Mouse (Mus musculus) brain, adult 2 months (tissue): ENCODE measurements at regions not wholly inside any gene's neighbourhood (a gene's known extent, or its start where the extent isn't known, plus 50 kb on each side); places are given as distances from the start of the nearest gene placed in this dataset.

Experiments used
- DNase-seq: peaks from one replicate; pipeline ENCODE4 v3.0.0; 2011; ENCODE audit warnings: low read depth, low spot score

DNA sequence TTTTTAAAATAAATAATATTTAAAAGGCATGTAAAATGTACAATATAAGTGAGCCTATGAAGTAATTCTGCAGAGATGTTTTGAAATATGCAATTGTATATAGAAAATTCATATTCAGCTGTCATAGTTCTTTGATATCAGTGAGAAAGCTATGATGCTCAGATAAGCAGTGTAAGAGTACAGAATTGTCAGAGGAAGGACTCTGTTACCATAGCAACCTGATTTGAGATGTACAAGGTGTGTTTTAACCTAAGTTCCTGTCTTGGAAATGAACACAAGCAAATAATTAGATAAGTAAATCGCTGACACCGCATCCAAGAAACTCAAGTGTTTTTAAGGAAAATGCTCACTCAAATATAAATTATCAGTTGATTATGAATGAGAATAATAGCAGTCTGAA lies 271.8 kb downstream of the Gabrg2 start:
- DNase-seq: peak; percentile 23

DNA sequence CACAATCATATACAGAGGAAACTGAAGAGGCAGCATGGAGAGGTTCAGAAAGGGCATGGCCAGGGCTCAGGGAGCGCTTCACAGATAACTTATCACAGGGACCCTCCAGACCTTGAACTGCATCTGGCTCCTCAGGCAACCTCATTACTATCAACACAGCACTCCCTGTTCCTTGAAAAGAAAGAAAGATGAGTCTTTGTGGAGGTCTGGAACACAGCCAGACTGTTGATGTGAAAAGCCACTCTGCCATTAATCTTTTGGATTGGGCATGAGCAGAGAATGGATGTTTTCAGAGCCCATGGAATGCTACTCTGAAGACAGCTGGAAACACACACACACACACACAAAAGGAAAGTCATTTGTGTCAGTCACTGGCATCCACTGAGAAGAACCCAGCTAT lies 284.0 kb downstream of the Gabrg2 start:
- DNase-seq: no peak

DNA sequence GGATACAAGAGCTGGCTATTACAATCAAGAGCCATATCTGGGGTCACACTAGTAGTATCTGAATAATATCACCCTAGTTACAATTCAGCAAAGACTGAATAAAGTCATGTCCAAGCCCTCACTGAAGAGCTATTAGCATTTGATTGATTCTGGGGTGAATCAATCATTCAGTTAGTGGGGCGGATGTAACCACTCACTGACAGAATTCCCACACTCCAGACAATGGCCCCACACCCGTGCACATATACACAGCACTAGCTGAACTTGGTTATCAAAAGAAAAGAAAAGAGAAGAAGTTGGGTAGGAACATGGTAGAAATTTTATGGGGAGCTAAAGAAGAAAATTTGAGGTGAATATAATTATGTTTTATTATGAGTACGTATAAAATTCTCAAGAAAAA lies 310.0 kb downstream of the Gabrg2 start:
- no peak for DNase-seq

DNA sequence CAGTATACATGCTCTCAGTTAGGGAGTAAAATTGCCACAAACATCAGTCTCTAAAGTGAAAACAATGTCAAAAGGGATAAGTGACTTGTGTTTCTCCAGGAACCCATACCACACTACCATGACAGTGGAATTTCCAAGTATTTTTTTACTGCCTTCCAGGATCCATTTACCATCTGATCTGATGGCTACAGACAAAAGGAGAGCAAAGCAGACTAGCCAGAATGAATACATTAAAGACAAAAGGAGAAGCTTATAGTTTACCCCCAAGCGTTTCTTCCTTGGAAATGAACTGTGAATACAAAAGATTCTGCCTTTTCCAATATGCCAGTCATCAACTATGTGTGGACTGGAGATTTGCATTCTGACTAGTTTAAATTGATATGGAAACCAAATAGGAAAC lies 317.7 kb downstream of the Gabrg2 start:
- DNase-seq: no peak

DNA sequence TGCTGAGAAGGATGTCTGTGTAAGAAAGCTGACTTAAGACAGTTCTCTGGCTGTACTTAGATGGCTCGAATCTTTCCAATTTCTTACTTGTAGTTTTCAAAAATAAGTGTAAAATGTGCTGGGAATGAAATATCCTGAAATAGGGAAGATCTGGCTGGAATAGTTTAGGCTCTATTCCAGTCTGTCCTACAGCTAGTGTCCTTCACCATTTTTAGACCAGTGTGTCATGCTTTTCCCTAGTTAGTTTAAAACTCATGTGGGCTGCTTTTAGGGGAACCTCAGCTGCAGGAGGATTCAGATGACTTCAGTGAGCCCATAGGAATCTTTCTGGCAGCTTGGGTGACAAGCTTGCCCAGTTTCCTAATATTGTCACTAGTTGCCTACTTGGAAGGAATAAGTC lies 348.1 kb downstream of the Gabrg2 start:
- DNase-seq: peak; percentile 81

DNA sequence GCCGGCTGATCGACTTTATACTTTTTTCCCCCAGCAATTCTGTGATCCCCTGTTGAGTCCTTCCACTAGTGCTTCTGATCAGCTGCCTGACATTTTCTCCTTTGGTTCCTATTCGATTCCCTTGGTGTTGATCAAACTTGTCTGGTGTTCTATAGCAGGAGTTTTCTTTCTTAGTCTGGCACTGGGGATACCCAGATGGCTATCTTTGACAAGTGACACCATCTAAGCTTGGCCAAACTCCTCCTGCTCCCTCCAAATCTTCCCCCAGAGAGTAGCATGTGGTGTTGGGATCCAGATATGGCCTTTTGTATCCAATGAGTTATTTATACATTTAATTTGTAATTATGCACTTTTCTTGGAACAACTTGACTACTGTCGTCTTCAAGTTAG lies 355.2 kb downstream of the Gabrg2 start:
- DNase-seq: no peak

DNA sequence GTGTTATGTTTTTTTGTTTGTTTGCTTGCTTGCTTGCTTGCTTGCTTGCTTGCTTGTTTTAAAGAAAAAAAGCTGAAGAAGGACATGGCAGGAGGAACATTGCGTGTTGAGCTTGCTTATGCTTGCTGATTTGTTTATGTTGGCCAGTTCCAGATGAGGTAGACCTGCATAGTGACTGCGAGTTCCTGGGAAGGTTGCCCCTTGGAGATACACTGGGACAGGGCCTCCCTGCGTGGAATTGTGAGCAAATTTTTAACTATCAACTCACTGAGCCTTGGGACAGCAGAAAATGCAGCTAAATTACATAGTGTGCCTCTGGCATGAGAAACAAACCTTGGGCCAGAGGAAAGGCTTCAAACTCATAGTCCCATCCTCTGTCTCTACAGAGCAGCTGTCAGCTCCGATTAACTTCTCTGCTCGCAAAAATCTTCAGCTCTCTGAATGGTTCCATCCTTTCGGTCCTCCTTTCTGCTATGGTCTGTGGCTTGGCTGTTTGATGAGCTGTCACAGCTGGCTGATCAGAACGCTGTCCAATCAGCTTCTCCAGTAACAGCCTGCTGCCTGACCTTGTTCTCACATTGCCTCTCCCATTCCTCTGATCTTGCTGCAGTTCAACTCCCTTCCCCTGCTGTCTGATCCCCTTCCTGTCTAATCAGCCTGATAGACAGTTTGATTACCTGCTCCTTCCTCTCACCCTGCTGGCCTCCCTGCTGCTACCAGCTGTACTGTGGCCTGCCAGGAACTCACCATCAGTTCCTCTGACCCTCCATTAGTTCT lies 355.7 kb downstream of the Gabrg2 start:
- DNase-seq: peak; percentile 34

DNA sequence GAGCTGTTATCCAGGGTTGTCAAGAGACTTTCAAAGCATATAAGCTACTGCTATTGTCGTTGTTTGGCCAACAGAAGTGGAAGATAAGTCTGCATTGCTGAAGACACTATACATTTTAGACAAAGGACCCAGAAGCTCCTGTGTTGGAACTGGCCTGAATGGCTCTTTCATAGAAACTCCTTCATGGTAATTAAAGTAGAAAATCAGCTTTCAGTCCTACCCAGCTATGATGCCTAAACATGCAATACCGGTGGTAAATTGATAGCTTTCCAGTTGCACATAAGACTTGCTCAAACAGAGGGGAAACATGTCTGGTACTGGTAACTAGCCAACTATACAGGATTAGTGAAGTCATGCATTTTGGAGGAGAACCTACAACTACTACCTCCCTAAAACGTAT lies 356.6 kb downstream of the Gabrg2 start:
- no peak for DNase-seq

DNA sequence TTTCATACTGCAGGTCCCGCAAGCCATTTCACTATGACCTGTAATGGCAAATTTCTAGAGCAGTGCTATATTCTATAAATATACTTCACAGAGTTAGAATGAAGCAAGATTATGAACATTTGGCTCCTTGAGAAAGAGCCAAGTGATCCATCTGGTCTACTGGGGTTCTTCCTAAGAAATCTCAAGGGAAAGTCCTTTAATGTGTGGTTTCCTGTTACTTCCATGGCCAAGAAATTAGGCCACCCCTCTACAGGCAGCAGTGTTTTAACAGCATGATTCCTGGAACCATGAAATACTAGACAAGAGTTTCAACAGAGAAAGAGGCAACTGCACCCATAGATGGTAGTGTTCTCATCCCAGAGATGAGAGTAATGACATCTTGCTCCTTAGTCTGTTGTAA lies 401.7 kb downstream of the Gabrg2 start:
- peak; percentile 86 for DNase-seq

DNA sequence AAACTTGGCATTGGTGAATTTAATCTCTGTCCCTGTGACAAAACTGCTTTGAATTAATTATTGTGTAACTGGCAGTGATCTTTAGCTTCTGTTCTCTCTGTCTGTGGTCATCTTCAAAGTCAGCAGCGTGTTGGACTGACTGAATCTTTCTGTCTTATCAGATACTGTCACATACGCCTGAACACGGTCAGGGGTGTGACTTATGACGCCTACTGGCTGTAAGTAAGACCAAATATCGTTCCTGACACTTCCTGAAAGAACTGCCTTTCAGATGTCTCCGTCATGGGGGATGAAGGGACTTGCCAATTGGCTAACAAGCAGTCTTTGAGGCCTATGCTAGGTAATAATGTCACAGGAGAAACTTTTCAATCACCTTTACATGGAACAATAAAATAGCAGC lies 402.2 kb downstream of the Gabrg2 start:
- DNase-seq: peak; percentile 74

DNA sequence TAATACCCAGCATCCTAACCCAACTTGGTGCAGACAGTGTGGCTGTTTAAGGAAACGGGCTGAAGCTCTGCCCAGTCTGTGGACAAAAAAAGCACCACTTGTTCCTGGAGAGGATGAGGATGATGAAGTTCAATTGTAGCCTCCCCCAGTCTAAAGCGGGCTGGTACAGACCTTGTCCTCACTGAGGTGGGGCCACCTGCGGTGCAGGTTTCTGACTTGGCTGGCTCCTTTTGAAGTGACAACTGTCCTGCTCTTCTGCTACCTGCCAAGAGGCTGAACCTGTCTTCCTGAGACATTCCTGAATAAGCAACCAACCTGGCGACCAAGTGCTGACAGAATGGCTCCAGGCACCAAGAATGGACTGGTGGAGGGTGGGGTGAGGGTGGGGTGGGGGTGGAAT lies 409.2 kb downstream of the Gabrg2 start:
- peak; percentile 4 for DNase-seq
